Mouse (Mus musculus) heart, adult 2 months (tissue): ENCODE results near the gene Phb2.

Source experiments
- CTCF ChIP-seq: fragments of 200-600 bp; IDR thresholded peaks from 2 replicates; pipeline ENCODE4 v1.8.1; 2022; ENCODE audit warnings: antibody characterized with exemption, mild to moderate bottlenecking, moderate library complexity
- POLR2A ChIP-seq: fragments of 200-500 bp; IDR thresholded peaks from 2 replicates; pipeline ENCODE4 v1.6.1; 2011; ENCODE audit warnings: mild to moderate bottlenecking, low read depth, low read length, control low read depth; ENCODE audit not compliant: insufficient read depth

- TF ChIP-seq CTCF (no peak), POLR2A (no peak)
Measured at GRCm38 (mm10) chr6:124742839-124743514, 30.8 kb downstream of the Phb2 start.
